Mouse (Mus musculus): ENCODE data around the gene Id2. TPM values are rescaled to one million over a fixed set of nuclear protein-coding genes. Genes with fewer than 3 reads are reported as not detected.

The Id2 gene
- polyA plus RNA-seq, 1 experiment from 2014 or later = 511 TPM

DNA sequence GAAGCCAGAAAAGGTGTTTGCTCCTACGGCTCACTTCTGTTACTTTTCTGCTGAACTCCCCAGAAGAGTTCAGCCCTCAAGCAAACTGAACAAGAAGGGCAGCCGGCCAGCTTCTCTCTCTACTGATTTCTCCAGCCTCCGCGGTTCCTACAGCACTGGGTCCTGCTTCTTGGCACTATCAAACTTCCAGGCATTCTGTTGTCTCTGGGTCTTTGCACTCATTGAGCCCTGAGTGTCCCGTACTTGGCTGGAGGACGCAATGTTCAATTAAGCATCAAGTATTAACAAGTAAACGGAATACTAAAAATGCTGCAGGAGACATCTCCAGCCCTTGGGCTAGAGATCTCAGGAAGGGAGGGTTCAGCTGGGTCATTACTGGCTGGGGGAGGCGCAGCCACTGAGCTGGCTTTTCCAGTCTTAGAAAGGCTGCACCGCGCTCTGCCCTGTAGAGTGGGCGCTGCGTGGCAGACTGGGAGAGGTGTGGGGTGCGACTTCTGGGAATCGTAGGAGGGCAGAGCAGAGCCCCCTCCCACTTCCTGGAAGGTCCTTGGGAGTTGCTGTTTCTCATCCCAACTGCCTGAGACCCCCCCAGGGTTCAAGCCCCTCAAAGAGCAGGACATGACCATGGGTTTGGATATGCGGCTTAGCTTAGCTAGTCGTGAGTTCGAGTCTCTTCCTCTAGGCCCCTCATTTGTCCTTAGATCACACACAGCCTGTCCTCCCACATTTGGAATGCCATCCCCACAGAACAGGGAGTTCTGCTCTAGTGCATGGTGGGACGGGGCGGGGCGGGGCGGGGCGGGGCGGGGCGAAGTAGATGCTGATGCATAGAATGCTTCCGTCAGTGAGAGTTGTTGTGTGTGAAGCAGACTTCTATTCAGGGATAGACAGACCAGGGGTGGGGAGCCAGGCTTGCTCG is 13.4 kb downstream of the Id2 start:
- peaks cover 5% of the 10 kb centered on the region; the same call in 1 of the 2 replicates for H3K4me1 ChIP-seq (ENCODE audit: control insufficient read depth, insufficient read depth, low read length)
- no peaks in the 10 kb centered on the region for H3K27me3 ChIP-seq (ENCODE audit: control insufficient read depth, insufficient read depth, low read length)
- H3K27ac ChIP-seq (ENCODE audit: low read depth, low read length) = no peak overlapping the region
- ATAC-seq (replicated peaks; ENCODE audit: insufficient number of reproducible peaks, low FRiP score, low TSS enrichment) = no peak
- H3K4me2 ChIP-seq = peak overlapping the region; percentile 49
- no peaks in the 10 kb centered on the region for H3K36me3 ChIP-seq (ENCODE audit: control insufficient read depth, insufficient read depth, low read length)
- WGBS (ENCODE audit: insufficient replicate concordance) = 31% methylated on average over 26 of the region's 26 CpGs
- H3K4me3 ChIP-seq (ENCODE audit: low read depth, low read length) = no peak overlapping the region
- H3K9me3 ChIP-seq (replicated peaks; ENCODE audit: control insufficient read depth, low read length) = no peaks in the 10 kb centered on the region
- 0 out of 2 replicates have a peak overlapping the region, but pooled peaks have one; percentile 34 for H3K9ac ChIP-seq (ENCODE audit: low read depth, low read length)

DNA sequence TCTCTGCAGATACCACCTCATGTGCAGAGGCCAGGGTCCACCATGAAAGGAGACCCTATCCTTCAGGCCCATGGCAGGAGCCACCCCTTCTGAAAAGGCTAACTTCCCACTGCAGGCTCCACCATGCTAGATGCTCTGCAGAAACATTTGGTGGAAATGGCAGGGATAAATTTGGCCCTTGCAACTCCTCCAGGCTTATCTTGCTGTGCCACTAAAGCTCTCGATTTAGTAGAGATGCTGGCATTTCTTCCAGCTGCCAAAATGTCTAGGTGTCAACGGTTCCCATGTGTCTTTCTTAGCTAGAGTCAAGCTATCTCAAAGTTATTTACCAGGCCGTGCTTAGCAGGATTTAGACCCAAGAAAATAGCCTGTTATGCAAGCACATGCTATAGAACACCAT is 22.6 kb downstream of the Id2 start:
- Histone ChIP-seq H3K4me3 (ENCODE audit: low read depth, low read length) (no peak overlapping the region), H3K9ac (ENCODE audit: low read depth, low read length) (no peak overlapping the region), H3K27ac (ENCODE audit: low read depth, low read length) (no peak overlapping the region), H3K36me3 (ENCODE audit: control insufficient read depth, insufficient read depth, low read length) (no peaks in the 10 kb centered on the region), H3K4me2 (no peak overlapping the region), H3K4me1 (ENCODE audit: control insufficient read depth, insufficient read depth, low read length) (peaks cover 6% of the 10 kb centered on the region; the same call in 1 of the 2 replicates), H3K27me3 (ENCODE audit: control insufficient read depth, insufficient read depth, low read length) (no peaks in the 10 kb centered on the region), H3K9me3 (replicated peaks; ENCODE audit: control insufficient read depth, low read length) (no peaks in the 10 kb centered on the region)
- ATAC-seq (replicated peaks; ENCODE audit: insufficient number of reproducible peaks, low FRiP score, low TSS enrichment) = no peak
- WGBS (ENCODE audit: insufficient replicate concordance) = 40% methylated on average over 3 of the region's 3 CpGs

DNA sequence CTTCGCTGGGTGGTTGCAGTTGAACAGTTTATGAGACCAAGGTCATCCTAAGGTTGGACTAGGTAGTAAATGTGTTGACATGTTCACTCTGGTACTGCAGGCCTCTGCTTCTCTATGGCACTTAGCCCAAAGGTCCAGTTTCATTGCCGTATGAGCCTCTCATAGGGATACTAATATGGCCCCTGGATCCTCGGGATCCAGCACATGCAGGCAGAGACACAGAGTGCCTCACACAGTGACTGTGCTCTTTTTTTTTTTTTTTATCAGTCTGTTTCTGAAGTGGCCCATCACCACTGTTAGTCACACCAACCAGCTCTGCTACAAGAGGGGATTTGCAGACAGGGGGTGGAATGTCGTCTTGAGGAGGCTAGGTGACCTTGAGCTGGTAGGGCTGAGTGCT is 23.6 kb downstream of the Id2 start:
- 47% methylated on average over 4 of the region's 4 CpGs for WGBS (ENCODE audit: insufficient replicate concordance)
- Histone ChIP-seq H3K27ac (ENCODE audit: low read depth, low read length) (peak overlapping the region; percentile 18), H3K9me3 (replicated peaks; ENCODE audit: control insufficient read depth, low read length) (no peaks in the 10 kb centered on the region), H3K4me3 (ENCODE audit: low read depth, low read length) (no peak overlapping the region), H3K9ac (ENCODE audit: low read depth, low read length) (no peak overlapping the region), H3K27me3 (ENCODE audit: control insufficient read depth, insufficient read depth, low read length) (no peaks in the 10 kb centered on the region), H3K4me1 (ENCODE audit: control insufficient read depth, insufficient read depth, low read length) (peaks cover 6% of the 10 kb centered on the region; the same call in 1 of the 2 replicates), H3K36me3 (ENCODE audit: control insufficient read depth, insufficient read depth, low read length) (no peaks in the 10 kb centered on the region), H3K4me2 (no peak overlapping the region)
- peak; percentile 69 for ATAC-seq (replicated peaks; ENCODE audit: insufficient number of reproducible peaks, low FRiP score, low TSS enrichment)

DNA sequence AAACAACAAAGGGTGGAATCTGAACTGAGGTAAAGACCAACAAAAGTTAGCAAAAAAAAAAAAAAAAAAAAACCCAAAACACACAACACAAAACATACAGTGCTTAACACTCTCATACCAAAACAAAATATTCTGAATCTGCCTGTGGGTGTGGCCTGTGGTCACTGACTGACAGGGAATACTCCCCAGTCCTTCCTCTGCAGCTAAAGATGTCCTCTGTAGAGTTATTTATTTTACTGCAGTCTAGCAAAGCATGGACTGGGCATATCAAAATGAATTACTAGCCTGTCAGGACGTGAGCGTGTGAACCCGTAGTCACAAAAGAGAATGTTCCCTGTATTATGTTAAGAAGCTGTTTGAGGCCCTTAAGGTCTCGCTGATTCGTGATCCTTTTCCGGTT is 34.7 kb downstream of the Id2 start:
- WGBS (ENCODE audit: insufficient replicate concordance) = 86% methylated on average over 6 of the region's 6 CpGs
- no peak overlapping the region for H3K27ac ChIP-seq (ENCODE audit: low read depth, low read length)
- no peaks in the 10 kb centered on the region for H3K4me1 ChIP-seq (ENCODE audit: control insufficient read depth, insufficient read depth, low read length)
- H3K9ac ChIP-seq (ENCODE audit: low read depth, low read length) = no peak overlapping the region
- H3K27me3 ChIP-seq (ENCODE audit: control insufficient read depth, insufficient read depth, low read length) = no peaks in the 10 kb centered on the region
- ATAC-seq (replicated peaks; ENCODE audit: insufficient number of reproducible peaks, low FRiP score, low TSS enrichment) = no peak
- H3K36me3 ChIP-seq (ENCODE audit: control insufficient read depth, insufficient read depth, low read length) = peaks cover 5% of the 10 kb centered on the region; the same call in 1 of the 2 replicates
- no peaks in the 10 kb centered on the region for H3K9me3 ChIP-seq (replicated peaks; ENCODE audit: control insufficient read depth, low read length)
- H3K4me3 ChIP-seq (ENCODE audit: low read depth, low read length) = no peak overlapping the region
- no peak overlapping the region for H3K4me2 ChIP-seq

DNA sequence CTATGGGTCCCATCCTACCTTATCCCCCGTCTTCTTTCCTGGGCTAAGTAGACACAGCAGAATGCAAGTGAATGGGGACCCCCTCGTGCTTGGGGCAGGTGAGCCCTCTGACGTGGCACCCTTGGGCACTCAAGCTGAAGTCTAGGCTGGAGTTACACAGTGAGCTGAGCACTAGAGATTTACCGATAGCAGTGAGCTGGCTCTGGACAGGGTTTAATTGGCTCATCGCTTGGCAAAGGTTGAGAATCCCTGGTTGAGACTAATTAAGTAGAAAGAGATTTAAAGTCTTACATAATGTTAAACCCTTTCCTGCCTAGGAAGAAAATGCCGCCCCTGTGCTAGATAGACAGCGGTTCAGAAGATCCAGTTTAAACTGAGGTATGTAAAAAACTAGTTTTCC is 36.0 kb downstream of the Id2 start:
- ATAC-seq (replicated peaks; ENCODE audit: insufficient number of reproducible peaks, low FRiP score, low TSS enrichment) = no peak
- WGBS (ENCODE audit: insufficient replicate concordance) = 87% methylated on average over 7 of the region's 7 CpGs
- Histone ChIP-seq H3K4me3 (ENCODE audit: low read depth, low read length) (no peak overlapping the region), H3K4me2 (no peak overlapping the region), H3K27ac (ENCODE audit: low read depth, low read length) (no peak overlapping the region), H3K4me1 (ENCODE audit: control insufficient read depth, insufficient read depth, low read length) (no peaks in the 10 kb centered on the region), H3K27me3 (ENCODE audit: control insufficient read depth, insufficient read depth, low read length) (no peaks in the 10 kb centered on the region), H3K36me3 (ENCODE audit: control insufficient read depth, insufficient read depth, low read length) (peaks cover 5% of the 10 kb centered on the region; the same call in 1 of the 2 replicates), H3K9me3 (replicated peaks; ENCODE audit: control insufficient read depth, low read length) (no peaks in the 10 kb centered on the region), H3K9ac (ENCODE audit: low read depth, low read length) (no peak overlapping the region)

DNA sequence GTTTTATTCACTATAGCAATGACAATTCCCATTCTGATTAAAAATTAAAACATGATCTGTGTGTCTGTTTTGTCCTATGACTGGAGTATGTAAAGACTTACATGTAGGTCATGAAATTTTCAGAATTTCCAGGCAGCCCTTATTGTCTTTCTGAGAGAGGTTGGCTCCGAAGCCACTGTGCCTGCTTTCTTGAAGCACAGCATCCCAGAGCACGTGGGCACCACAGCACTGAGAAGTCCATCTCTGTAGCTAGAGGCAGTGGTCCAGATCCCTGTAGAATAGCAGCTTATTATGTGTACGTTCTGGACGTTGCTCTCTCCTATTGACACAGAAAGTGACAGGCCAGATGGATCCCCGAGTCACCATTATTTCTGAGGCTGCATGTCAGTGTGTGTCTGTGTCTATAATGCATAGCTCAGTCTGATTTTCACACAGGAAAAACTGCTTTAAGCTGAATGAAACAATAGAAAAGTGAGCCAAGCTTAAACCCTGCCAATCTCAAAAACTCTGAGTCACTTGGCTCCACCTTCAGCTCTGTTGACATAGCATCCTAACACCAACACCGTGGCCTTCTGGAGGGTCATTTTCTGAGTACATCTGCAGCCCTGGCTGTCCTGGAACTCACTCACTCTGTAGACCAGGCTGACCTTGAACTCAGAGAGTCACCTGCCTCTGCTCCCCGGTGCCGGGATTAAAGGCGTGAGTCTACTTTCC is 37.3 kb downstream of the Id2 start:
- peaks cover 2% of the 10 kb centered on the region; the same call in 1 of the 2 replicates for H3K4me1 ChIP-seq (ENCODE audit: control insufficient read depth, insufficient read depth, low read length)
- H3K9me3 ChIP-seq (replicated peaks; ENCODE audit: control insufficient read depth, low read length) = no peaks in the 10 kb centered on the region
- no peak overlapping the region for H3K4me3 ChIP-seq (ENCODE audit: low read depth, low read length)
- no peak overlapping the region for H3K4me2 ChIP-seq
- 84% methylated on average over 9 of the region's 9 CpGs for WGBS (ENCODE audit: insufficient replicate concordance)
- H3K9ac ChIP-seq (ENCODE audit: low read depth, low read length) = no peak overlapping the region
- H3K27ac ChIP-seq (ENCODE audit: low read depth, low read length) = no peak overlapping the region
- ATAC-seq (replicated peaks; ENCODE audit: insufficient number of reproducible peaks, low FRiP score, low TSS enrichment) = no peak
- H3K27me3 ChIP-seq (ENCODE audit: control insufficient read depth, insufficient read depth, low read length) = no peaks in the 10 kb centered on the region
- peaks cover 7% of the 10 kb centered on the region; the same call in 1 of the 2 replicates for H3K36me3 ChIP-seq (ENCODE audit: control insufficient read depth, insufficient read depth, low read length)

DNA sequence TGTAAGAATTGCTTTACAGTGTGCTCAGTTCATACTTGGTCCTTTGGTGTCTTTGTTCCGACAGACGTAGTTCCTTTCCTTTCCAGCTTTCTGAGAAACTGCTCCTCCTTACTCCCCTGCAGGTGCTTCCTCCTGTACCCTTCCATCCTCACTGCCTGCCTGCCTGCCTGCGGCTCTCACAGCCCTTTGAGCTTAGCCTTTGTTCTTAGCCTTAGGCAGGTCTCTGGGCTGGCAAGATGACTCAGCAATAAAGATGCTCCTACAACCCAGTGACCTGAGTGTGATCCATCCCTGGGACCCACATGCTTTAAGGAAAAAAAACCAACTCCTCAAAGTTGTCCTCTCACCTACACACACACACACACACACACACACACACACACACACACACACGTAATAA is 42.0 kb downstream of the Id2 start:
- Histone ChIP-seq H3K9me3 (replicated peaks; ENCODE audit: control insufficient read depth, low read length) (no peaks in the 10 kb centered on the region), H3K9ac (ENCODE audit: low read depth, low read length) (no peak overlapping the region), H3K4me2 (no peak overlapping the region), H3K4me3 (ENCODE audit: low read depth, low read length) (no peak overlapping the region), H3K4me1 (ENCODE audit: control insufficient read depth, insufficient read depth, low read length) (peaks cover 2% of the 10 kb centered on the region; the same call in 1 of the 2 replicates), H3K36me3 (ENCODE audit: control insufficient read depth, insufficient read depth, low read length) (peaks cover 19% of the 10 kb centered on the region; the same call in 1 of the 2 replicates), H3K27me3 (ENCODE audit: control insufficient read depth, insufficient read depth, low read length) (no peaks in the 10 kb centered on the region), H3K27ac (ENCODE audit: low read depth, low read length) (no peak overlapping the region)
- WGBS (ENCODE audit: insufficient replicate concordance) = 66% methylated on average over 4 of the region's 4 CpGs
- no peak for ATAC-seq (replicated peaks; ENCODE audit: insufficient number of reproducible peaks, low FRiP score, low TSS enrichment)

DNA sequence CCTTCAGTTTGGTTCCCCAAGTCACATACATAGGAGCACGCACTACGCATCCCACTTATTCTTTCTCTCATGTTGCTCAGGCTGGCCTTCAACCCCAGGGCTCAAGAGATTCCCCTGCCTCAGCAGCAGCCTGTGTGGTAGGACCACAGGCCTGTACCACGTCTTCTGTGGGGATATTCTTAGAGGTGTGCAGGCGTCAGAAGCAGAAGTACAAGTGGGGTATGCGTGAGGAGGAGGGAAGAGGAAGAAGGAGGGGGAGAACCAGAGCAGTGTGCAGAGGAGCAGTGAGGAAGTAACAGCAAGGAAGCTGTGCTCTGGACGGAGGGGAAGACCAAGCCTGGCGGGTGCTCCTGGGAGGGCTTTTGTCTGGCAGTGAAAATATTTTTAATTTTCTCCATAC is 42.4 kb downstream of the Id2 start:
- Histone ChIP-seq H3K27ac (ENCODE audit: low read depth, low read length) (no peak overlapping the region), H3K27me3 (ENCODE audit: control insufficient read depth, insufficient read depth, low read length) (no peaks in the 10 kb centered on the region), H3K9me3 (replicated peaks; ENCODE audit: control insufficient read depth, low read length) (no peaks in the 10 kb centered on the region), H3K36me3 (ENCODE audit: control insufficient read depth, insufficient read depth, low read length) (peaks cover 19% of the 10 kb centered on the region; the same call in 1 of the 2 replicates), H3K4me1 (ENCODE audit: control insufficient read depth, insufficient read depth, low read length) (peaks cover 2% of the 10 kb centered on the region; the same call in 1 of the 2 replicates), H3K4me3 (ENCODE audit: low read depth, low read length) (no peak overlapping the region), H3K9ac (ENCODE audit: low read depth, low read length) (no peak overlapping the region), H3K4me2 (no peak overlapping the region)
- ATAC-seq (replicated peaks; ENCODE audit: insufficient number of reproducible peaks, low FRiP score, low TSS enrichment) = no peak
- WGBS (ENCODE audit: insufficient replicate concordance) = 82% methylated on average over 7 of the region's 7 CpGs

All from heart, embryonic 11.5 days (tissue).